In genomic region chr4:136246568-136246969, GRCm38 (mm10) we compare ENCODE assay signal across 8 mouse cellular contexts. TPM values are rescaled to one million over a fixed set of nuclear protein-coding genes. Genes with fewer than 3 reads are reported as not detected.
DNase-seq lines count a peak whose midpoint lies in the region; ATAC-seq and TF ChIP-seq lines count a peak whose summit lies in the region.

No protein-coding gene starts in this region.

- H3K79me2 ChIP-seq in heart, adult 2 months (replicated peaks; ENCODE audit: control insufficient read depth, insufficient read depth, low read length), result no peaks in the 10 kb centered on the region

- no peak for TF ChIP-seq CTCF in heart, adult 2 months (IDR thresholded peaks at IDR 0.05)

- no peaks in the 10 kb centered on the region for H3K36me3 ChIP-seq in heart, adult 2 months (ENCODE audit: control insufficient read depth, insufficient read depth, low read length)
- no peaks in the 10 kb centered on the region for H3K36me3 ChIP-seq in intestine, embryonic 16.5 days (ENCODE audit: control insufficient read depth, insufficient read depth, low read length)

- peak overlapping the region; percentile 88 for H3K27ac ChIP-seq in heart, adult 2 months
- no peak overlapping the region for H3K27ac ChIP-seq in intestine, embryonic 16.5 days (ENCODE audit: low read length)

- TF ChIP-seq EP300 in heart, adult 2 months (IDR thresholded peaks at IDR 0.05; ENCODE audit: insufficient read depth, low read depth, low read length), result peak; percentile 61; the same call in 1 of the 2 replicates

- no peak for ATAC-seq in intestine, embryonic 16.5 days

- H3K27me3 ChIP-seq in heart, adult 2 months (ENCODE audit: control insufficient read depth, insufficient read depth, low read length), result no peaks in the 10 kb centered on the region
- H3K27me3 ChIP-seq in intestine, embryonic 16.5 days (replicated peaks; ENCODE audit: control insufficient read depth, insufficient read depth, low read length), result no peaks in the 10 kb centered on the region

- H3K9ac ChIP-seq in heart, adult 2 months (ENCODE audit: low read depth, low read length), result peak overlapping the region; percentile 43
- no peak overlapping the region for H3K9ac ChIP-seq in intestine, embryonic 16.5 days (ENCODE audit: low read depth, low read length)

- intact Hi-C loops in heart, adult 2 months (cut with DNase I), result no loop called here

- H3K4me2 ChIP-seq in intestine, embryonic 16.5 days (ENCODE audit: low read depth, low read length), result peak overlapping the region; percentile 96; the same call in 1 of the 2 replicates

- peak overlapping the region; percentile 74; the same call in 1 of the 2 replicates for H3K4me3 ChIP-seq in heart, adult 2 months
- H3K4me3 ChIP-seq in intestine, embryonic 16.5 days (ENCODE audit: low read length), result no peak overlapping the region

- TF ChIP-seq POLR2A in heart, adult 2 months (IDR thresholded peaks at IDR 0.05; ENCODE audit: insufficient read depth, low read depth, low read length), result peak; percentile 59

- peaks cover 6% of the 10 kb centered on the region for H3K4me1 ChIP-seq in heart, adult 2 months (ENCODE audit: control insufficient read depth, insufficient read depth, low read length)
- H3K4me1 ChIP-seq in intestine, embryonic 16.5 days (ENCODE audit: control insufficient read depth, insufficient read depth, low read length), result peaks cover 38% of the 10 kb centered on the region

- DNase-seq in heart, adult 2 months, result peak in 1 of 2 experiments; percentile 51
- DNase-seq in heart, adult 9 months (ENCODE audit: low spot score in 2 of 2), result no peak
- peak; percentile 93 for DNase-seq in WW6 (ENCODE audit: low read depth, low spot score)
- peak; percentile 33 for DNase-seq in lung, postnatal 10 days
- no peak for DNase-seq in cerebellum, adult 11-12 months
- no peak for DNase-seq in cerebellum, postnatal 4 days (ENCODE audit: low spot score in 2 of 2)
- no peak for DNase-seq in right cerebral cortex, postnatal 25 days

- H3K9me3 ChIP-seq in intestine, embryonic 16.5 days (ENCODE audit: control insufficient read depth, low read length), result no peaks in the 10 kb centered on the region

- 11% methylated on average over 12 of the region's 12 CpGs for WGBS in heart, adult 2 months
- WGBS in intestine, embryonic 16.5 days, result 8% methylated on average over 12 of the region's 12 CpGs

RNA-seq across cellular contexts. Expression of gene Tcea3, which starts 1.0 kb away (rescaled TPM):
- total RNA-seq in heart, adult 2 months (2021), result 100 to 1,000 TPM; 112 to 138 TPM
- polyA plus RNA-seq in heart, adult 2 months (2012; rRNA removed), result 46.9 and 48.7 TPM in 2 replicates
- polyA plus RNA-seq in intestine, embryonic 16.5 days (2015; fragmentation: Nextera tagmentation; extraction: Ambion mirVana), result 22.9 and 23.3 TPM in 2 replicates

RNA-seq across cellular contexts. Expression of gene Zfp46, which starts 37.9 kb away (rescaled TPM):
- total RNA-seq in heart, adult 2 months (2021), result 10 to 100 TPM; 33.7 to 39.6 TPM
- polyA plus RNA-seq in heart, adult 2 months (2012; rRNA removed), result 32.1 and 49.6 TPM in 2 replicates
- polyA plus RNA-seq in intestine, embryonic 16.5 days (2015; fragmentation: Nextera tagmentation; extraction: Ambion mirVana), result 13.6 and 15.0 TPM in 2 replicates

RNA-seq across cellular contexts. Expression of gene Asap3, which starts 40.4 kb away (rescaled TPM):
- total RNA-seq in heart, adult 2 months (2021), result 10 to 100 TPM in 1 of 2 experiments, 1 to 10 TPM in 1; 7.8 to 10.2 TPM
- polyA plus RNA-seq in heart, adult 2 months (2012; rRNA removed), result 8.6 and 9.4 TPM in 2 replicates
- 3.3 and 4.4 TPM in 2 replicates for polyA plus RNA-seq in intestine, embryonic 16.5 days (2015; fragmentation: Nextera tagmentation; extraction: Ambion mirVana)

Comparison
In these comparisons a context has a peak if more than half of its experiments do, and no peak if none do; other contexts are left out.
1. DNase-seq: peak in WW6 (single experiment) and lung, postnatal 10 days (single experiment); none in heart, adult 9 months (0 of 2), cerebellum, adult 11-12 months (single experiment), cerebellum, postnatal 4 days (0 of 2) and right cerebral cortex, postnatal 25 days (single experiment).